Mouse (Mus musculus) lung, postnatal 0 days (tissue): Measurements from ENCODE around the gene Dock4.

ENCODE experiments used
- CTCF ChIP-seq: IDR thresholded peaks from 2 replicates; pipeline ENCODE4 v1.5.1; 2016; ENCODE audit warnings: antibody characterized with exemption, mild to moderate bottlenecking
- EP300 ChIP-seq: IDR thresholded peaks from 2 replicates; pipeline ENCODE4 v1.6.1; 2016; ENCODE audit warnings: antibody characterized with exemption, mild to moderate bottlenecking, control low read depth

DNA sequence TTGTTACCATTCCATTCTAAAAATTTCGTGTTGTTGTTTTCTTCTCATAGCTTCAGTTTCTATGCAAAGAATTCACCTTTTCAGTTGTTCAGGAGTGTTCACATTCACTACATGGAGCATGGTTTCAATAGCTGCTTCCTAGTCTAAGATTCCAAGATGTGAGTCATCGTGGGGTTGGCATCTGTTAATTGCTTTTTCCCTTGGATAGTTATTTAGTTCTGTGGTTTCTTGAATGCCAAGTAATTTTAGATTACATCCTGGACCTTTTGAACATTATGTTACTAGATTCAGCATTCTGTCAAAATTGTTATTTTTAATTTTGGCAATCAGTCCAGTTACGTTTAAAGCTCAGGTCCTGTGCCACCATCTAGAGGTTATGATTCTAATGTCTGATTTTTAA, 355.7 kb downstream of the Dock4 start:
- TF ChIP-seq CTCF (no peak), EP300 (no peak)
